Mouse (Mus musculus) lung, postnatal 14 days (tissue): Measurements from ENCODE around the gene Akr1cl.
A peak's percentile ranks its signal among the peaks of the same experiment; 100 is the strongest.
"Not testable (repeated sequence)": the region's sequence is repeated elsewhere in the genome, so short reads cannot be mapped to it uniquely, and the experiment has no call there.

Source experiments
- DNase-seq: peaks from one replicate; pipeline ENCODE4 v3.0.0; 2021

Akr1cl gene

DNA sequence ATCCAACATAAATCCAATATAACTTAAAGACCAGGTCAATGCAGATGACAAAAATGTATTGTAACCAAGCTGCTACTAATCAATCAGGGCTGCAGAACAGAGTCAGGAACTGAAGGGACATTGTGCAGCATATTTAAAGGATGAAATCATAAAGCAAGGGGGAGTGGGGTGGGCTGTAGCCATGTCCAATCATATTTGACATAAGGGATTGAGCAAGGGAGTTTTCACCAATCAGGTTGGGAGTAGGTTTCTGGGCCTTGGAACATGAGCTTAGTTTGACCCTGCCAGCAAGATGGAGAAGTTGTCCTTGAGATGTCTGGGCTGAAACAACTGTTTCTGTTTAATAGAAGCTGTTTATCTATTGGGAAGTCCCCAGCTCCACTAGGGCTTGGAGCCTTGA lies at the start of gene Akr1cl:
Gene Akr1cl, minus strand, starts transcription at position 119 of the 400 bp plus-strand sequence.
- no peak for DNase-seq

DNA sequence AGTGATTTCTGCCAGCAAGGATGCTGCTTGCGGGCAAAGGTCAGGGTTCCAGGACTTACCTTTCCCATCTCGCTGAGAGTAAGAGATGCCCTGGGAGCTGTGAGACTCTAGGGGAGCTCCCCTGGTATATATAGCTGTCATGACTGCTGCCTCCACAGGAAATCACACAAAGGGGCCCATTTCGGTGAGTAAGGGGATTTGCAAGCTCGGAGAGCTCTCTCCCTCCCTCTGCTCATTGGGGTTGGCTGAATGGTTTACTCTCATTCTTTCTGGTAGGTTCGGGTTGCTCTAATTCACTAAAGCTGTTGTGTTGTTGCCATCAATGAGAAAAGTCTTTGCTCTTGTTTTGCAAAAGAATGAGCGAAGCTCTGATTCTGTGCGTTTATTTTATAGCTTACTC lies 49.6 kb upstream of the Akr1cl start, which contains the start of gene Crygb:
Gene Crygb, minus strand, starts transcription at position 101 of the 400 bp plus-strand sequence.
- DNase-seq: no peak

DNA sequence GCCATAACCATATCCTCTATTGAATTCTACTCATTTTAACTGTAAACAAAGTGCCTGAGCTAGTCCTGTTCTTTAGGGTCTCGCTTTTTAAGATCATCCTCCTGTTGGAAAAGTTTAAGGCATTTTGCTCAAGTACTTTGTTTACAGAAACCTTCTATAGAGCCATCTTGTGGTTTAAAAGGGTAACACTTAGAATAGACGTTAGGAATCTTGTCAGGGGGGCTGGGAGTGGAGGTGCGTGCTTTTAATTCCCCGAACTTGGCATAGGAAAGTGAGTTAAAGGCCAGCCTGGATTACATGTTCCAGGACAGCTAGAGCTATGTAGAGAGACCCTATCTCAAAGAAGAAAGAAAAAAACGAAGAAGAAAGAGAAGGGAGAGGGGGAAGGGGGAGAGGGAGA lies 43.0 kb upstream of the Akr1cl start:
- no peak for DNase-seq

DNA sequence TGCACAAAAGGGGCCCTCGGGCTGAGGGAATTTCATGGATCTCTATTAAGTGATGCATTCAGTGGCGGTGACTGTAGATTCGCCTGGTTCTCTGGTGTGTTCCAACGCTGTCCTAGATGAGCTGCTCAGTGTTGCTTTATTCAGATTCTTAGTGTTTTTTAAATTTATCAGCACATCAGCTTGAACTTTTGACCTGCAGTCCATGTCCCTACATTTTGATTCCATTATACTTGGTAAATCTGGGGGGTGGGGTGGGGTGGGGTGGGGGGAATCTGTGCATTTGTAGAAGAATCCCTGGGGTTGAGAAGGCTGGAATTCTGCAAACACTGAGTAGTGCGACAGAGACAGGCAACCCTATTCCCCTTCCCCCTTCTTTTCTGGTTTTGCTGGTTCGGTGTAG lies 41.0 kb upstream of the Akr1cl start, which contains the start of gene Crygc:
Gene Crygc, minus strand, starts transcription at position 101 of the 400 bp plus-strand sequence.
- DNase-seq: no peak

DNA sequence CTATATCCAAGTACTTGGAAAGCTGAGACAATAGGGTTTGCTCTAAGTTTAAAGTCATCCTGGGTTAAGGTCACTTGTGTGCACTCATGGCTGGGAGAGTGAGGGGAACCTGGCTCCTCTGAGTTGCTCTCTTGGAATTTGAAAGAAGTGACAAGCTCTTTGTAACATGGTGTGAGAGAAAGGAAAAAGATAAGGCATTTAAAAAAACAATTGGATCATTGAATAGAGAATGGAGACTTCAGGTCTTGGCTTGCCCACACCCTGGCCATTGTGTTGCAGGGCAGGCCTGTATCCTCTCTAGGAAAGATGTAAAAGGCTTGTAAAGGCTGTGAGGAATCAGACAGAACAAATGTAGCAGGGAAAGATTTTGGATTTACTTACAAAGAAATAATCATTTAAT lies 35.3 kb upstream of the Akr1cl start:
- DNase-seq: no peak

DNA sequence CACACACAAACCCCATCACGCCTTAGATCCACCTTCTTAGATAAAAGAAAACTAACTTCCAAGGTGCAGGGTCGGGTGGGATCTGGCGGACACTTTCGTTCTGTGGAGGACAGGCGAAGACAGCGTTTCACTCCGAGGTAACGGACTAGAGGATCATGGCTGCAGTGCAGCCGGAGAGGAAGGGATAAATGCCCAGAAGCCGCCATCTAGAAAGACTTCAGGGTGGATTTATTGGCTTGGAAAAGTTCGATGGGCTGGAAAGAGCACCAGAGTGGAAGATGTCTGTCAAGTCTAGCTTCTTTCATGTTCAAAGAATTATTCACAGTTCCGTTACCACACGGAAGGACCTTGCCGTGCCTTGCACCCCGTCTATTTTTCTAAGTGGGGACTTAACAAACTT lies 31.6 kb upstream of the Akr1cl start:
- no peak for DNase-seq

DNA sequence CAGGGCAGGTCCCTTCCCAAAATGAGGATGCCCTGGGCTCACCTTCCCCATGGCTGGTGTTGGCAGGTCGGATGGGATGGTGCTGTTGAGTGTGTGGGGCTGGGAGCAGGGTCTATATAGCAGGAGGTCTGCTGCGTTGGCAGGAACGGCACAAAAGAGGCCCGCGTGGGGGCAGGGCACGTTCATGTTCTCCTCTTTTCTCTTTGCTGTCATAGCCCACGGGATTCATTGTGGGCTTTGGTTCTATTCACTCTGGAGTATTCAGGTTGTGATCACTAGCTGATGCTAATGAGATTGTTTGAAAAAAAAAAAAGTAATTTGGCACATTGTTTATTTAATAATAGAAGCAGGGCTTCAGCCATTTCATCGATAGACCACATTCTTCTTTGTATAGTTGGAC lies 30.8 kb upstream of the Akr1cl start, which contains the start of gene Crygd:
Gene Crygd, minus strand, starts transcription at position 101 of the 400 bp plus-strand sequence.
- no peak for DNase-seq

DNA sequence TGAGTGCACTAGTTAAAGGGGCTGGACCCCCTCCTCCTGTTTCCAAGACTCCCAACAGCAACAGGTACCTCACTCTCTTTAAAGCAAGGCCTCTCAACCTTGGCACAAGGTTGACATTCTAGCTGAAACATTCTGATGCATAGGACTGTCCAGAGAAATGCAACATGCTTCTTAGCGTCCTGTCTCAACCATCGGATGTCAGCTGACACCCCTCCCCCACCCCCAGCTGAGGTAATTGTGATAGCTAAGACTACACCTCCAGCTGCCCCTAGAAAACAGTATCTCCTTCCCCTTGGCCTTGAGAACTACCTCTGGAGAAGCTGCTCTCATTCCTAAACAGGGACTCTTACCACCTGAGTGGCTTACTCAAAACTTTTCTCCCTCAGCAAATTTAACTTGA lies 19.6 kb upstream of the Akr1cl start:
- DNase-seq: no peak

DNA sequence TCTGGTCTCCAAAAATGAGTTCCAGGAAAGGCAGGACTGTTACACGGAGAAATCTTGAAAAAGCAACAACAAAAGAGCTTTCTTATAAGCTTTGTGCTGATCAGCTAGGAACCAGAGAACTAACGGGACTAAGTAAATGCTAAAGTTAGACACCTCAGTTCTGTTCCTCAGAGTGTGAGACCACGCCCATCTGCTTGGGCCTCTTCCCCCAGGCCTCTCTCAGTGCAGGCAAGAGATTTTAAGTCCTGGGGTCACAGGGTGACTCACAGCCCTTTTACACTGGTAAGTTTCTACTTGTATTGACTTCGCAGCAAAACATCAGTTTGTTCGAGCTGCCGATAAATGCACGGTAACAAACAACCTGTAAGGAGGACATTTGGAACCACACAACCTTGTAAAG lies 19.1 kb upstream of the Akr1cl start:
- no peak for DNase-seq

DNA sequence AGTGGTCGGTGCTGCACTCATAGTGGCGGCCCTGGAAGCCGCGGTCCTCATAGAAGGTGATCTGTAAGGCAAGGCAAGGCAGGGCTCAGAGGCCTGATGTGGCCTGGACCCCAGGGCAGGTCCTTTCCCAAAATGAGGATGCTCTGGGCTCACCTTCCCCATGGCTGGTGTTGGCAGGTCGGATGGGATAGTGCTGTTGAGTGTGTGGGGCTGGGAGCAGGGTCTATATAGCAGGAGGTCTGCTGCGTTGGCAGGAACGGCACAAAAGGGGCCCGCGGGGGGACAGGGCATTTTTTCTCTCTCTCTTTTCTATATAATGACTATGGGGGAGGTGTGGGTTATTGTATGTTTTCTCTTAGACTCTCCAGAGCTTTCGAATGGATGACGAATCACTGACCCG lies 18.4 kb upstream of the Akr1cl start, which contains the start of gene Cryge:
Gene Cryge, minus strand, starts transcription at position 198 of the 400 bp plus-strand sequence.
- DNase-seq: not testable (repeated sequence)

DNA sequence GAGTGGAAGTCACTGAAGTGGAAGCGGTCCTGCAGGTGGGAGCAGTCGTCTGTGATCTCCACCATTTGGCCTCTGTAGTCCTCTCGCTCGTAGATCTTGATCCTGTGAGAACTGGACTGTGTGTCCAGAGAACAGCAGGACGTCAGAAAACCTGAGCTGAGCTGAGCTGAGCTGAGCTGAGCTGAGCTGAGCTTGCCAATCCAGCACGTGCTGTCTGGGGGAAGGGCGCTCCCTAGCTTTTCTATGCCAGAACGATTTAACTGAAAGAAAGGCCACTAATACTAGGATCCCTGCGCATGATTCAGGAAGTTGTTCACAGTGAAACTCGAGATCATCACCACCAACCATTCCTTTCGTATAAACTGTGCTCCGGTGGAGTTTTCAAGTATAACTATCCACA lies 16.2 kb upstream of the Akr1cl start:
- peak; percentile 7 for DNase-seq

DNA sequence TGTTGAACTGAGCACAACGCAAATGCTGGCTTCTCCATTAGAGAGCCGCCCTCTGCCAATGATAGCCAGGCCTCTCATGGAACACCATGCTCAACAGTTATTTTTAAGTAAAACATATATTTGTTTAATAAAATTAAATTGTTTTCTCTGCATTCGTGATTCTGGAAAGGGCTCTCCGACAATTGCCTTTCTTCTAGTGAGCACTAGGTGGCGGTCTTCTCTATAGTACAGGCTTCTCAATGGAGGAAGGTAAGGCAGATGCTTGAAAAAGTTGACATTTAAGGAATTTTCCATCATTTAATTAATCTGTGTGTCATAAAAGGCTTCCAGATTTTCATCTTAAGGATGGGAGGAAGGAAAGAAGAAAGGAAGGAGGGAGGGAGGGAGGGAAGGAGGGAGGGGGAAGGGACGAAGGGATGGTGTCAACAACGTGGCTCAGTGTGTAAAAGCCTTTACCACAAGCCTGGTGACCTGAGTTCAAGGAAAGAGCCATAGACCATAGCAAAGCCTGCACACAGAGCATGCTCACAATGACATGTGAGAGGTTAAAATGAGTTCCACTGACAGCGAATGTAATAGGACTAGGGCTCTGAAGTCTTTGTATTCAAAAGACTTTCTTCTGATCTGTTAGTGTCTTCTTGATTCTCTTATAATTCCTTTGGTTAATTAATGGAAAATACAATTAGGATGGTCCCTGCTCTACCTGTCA lies 14.0 kb upstream of the Akr1cl start:
- DNase-seq: peak; percentile 30

DNA sequence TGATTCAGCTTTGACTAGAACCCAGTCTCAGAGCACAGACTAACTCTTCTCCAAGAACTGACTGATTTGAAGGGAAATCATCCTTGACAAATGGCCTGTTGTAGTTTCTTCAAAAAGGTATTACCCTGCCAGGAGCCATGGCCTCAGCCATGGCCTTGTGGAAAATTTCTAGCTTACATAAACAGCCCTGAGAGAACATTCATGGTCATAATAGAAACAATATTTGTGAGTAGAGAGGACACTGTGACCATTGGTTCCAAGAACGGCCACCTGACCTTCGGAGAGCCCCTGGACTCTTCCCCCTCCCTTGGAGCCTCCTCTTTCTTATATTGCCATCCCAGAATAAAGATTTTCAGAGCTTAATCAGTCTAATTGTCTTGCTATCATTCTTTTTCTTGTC lies 10.9 kb upstream of the Akr1cl start:
- no peak for DNase-seq

DNA sequence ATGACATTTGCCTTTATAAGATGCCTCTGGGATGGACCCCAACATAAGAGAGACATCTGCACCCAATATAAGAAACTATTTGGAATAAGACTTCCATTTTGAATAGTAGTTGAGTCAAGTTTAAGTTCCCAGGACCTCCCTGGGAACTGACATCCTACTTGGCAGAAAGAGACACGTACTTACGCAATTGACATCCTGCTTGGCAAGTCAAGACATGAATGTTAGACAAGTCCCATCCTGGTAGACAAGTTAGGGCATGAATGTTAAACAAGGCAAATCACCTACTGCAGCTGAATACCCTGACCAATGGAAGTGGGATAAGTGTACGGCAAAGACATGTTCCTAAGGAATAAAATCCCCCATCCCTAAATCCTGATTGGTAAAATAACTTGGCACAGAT lies 9.3 kb upstream of the Akr1cl start:
- no peak for DNase-seq

DNA sequence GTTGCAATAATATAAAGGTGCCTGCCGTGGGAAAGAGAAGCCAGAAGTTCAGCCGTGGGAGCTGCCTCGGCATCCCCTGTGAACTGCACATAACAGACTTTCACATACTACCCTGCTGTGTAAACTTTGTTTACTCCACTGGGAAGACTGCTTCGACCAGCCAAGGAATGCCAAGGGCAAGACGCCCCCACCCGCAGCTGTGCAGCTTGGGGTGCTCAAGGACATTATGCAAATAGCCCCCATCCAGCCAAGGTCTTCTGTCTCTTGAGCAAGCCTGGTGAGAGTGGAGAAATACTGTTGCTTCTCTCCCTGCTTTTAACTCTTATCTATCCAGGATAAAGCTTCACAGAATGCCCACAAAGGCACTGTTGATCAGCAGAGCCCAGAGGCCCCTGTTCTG lies 8.2 kb upstream of the Akr1cl start:
- no peak for DNase-seq

DNA sequence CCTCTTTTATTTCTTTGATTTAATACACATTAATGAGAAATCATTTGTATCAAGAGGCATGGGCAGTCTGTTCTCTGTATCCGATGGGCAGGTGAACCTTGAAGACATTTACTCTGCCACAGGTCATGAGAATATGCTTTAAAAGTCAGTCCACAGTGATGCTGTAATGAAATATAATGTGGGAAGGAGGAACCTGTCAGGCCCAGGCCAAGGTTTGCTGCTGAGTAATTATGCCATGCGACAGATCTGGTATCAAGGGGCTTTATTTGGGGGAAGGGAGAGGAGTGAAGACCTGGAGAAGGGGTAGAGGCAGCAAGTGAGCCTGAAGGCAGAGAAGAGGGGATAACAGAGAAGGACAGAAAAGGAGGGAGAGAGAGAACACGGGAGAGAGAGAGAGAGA lies 7.1 kb upstream of the Akr1cl start:
- no peak for DNase-seq

DNA sequence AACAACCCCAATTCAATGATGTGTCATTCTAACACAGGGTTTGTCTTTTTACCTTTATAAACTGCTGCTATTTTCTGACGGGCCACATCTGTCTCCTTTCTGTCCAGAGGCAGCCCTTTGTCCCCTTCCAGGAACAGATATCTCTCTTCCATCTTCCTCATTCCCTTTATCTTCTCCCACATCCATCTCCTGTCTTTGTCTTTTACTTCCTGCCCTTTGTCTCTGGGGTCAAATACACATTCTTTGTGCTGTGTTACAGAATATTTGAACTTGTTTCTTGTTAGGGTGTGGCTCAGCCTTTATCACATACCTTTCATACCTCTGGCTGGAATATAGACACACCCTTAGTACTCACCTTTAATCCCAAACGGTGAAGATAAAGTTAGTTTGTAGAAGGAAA lies 5.0 kb upstream of the Akr1cl start:
- DNase-seq: no peak

DNA sequence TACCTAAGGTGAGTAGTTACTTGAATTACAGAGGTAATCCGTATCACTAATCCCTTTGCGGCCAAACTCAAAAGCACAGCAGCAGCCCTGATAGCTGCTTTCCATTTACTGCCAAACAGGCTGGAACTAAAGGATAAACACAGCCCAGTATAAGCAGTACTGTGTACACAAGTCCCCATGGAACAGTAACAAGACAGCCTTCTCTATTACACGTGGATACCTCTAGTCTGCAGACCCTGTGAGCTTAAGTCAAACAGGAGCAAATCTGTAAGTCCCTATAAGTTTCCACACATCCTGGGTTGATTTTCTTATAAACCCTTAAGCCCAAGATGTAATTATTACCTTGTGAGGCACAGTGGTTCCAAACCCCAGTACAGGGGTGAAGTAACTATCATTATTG lies 3.0 kb upstream of the Akr1cl start:
- DNase-seq: no peak

DNA sequence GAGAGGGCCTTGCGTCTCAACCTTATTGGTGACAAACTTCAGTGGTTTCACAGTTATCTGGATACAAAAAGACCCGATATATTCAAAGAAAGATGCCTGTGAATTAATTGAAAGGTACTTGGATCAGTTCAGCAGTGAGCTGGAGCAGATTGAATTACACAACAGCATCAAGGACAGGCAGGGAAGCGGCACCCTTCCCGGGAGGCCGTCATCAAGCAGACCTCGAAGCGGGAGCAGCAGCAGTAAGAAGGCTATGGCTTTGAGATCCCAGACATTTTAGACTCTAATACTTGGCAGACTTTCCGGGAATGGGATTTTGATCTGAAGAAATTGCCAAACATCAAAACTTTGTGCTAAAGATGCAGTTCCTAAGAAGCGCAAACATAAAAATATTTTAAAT lies 4.4 kb downstream of the Akr1cl start:
- no peak for DNase-seq

DNA sequence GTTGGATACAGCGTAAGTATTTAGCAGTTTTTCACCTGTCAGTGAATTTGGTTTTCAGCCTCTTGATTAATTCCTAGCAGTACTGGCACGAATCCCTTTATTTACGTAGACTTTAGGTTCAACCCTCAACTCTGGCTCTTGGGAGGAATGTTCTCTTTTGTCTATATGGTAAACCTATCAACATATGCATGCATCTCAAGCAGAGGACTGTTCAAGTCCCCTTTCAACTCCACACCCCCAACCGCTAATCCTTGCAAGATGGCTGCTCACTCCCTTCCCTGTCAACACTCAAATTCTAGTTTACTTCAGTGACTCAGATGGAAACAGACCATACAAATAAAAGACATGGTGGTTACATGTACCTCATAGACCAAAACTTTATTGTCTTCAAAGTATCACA lies 19.8 kb downstream of the Akr1cl start:
- no peak for DNase-seq

DNA sequence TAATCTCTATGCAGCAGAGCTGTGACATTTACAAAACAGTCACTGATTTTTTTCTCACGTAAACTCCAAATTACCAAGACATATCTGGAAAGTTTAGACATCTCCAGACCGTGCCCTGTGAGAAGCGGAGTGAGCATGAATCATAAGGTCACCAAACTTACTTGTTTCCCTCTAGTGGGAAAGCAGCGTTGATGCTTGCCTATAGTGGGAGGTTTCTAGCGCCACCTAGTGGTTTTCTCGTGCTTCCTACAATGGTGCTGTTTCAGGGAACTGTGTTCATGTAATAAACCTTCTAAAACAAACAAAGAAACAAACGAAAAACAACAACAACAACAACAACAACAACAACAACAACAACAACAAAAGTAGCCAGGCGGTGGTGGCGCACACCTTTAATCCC lies 22.4 kb downstream of the Akr1cl start:
- peak; percentile 74 for DNase-seq

DNA sequence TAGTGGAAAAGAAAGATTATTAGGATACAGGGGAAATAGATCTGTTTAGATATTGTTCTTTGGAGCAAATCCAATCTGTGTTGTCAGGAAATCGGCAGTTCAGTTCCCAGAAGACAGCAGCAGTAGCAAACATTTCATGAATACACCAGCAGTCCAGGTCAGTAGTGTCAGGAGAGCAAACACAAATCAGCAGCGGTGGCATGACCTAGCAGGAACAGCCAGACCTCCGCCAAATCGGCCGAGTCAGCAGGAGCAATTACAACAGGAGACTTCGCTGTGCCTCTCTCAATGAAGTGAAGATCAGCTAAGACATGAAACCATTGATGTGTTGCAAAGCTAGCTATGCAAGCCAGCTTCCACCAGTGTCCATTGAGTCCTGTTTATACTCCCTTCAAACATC lies 27.0 kb downstream of the Akr1cl start:
- DNase-seq: no peak

DNA sequence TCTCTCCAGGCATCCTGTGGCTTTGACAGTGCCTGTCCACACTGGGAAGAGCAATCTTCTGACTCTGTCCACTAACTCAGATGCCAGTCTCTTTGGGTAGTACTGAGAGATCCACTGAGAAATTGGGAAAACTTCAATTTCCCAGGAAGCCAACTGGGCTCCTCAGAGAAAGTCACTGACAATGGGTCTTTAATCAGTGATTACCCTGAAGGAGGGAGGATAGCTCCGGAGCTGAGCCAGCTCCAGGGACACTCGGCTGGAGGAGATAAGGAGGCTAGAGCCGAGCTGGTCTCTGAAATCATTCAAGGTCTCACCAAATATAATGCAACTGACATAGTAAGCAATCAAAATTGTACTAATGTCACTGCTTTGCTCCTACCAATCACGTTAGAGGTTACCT lies 28.0 kb downstream of the Akr1cl start:
- DNase-seq: no peak

DNA sequence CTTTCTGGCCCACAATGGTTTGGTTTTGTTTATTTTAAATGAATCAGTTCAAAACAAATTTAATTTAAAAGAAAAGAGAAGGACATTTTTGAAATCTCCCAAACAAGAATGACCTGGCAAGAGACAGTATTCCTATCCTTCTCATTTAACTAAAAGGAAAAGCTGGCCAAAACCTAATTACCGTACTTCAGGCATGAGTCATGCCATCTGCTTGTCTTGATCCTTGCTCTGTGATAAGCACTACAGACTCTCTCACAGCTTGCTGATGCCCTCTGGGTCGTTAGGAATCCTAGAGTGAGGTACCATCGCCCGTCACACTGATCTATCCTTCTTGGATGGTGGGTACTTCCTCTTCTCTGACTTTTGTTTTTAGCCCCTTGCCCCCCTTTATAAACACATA lies 39.4 kb downstream of the Akr1cl start:
- no peak for DNase-seq

DNA sequence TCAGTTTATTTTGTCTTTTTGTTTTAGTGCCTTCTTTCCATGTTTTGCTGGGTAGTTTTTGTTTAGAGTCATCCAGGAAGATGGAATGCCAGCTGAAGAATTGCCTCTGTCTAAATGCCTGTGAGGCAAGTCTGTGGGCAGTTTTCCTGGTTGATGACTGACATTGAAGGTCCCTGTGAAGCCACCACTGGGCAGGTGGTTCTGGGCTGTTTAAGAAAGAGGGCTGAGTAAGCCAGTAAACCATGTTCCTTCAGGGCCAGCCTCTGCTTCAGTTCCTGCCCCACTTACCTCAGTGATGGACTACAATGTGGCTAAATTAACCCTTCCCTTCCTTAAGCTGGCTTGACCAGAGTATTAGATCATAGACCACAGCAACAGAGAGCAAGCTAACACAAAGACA lies 44.4 kb downstream of the Akr1cl start:
- DNase-seq: no peak
